Mouse (Mus musculus) midbrain, embryonic 10.5 days (tissue): Measurements from ENCODE around the gene Mapk10. TPM values are rescaled to one million over a fixed set of nuclear protein-coding genes. Genes with fewer than 3 reads are reported as not detected.

Source experiments
- DNase-seq: peaks from one replicate; pipeline ENCODE4 v3.0.0-alpha.2; 2017; ENCODE audit warnings: low spot score
- H3K27ac ChIP-seq: fragments of 300-500 bp; sonication (generic); replicated peaks from 2 replicates; pipeline ENCODE4 v1.5.1; 2016; ENCODE audit warnings: mild to moderate bottlenecking
- H3K27me3 ChIP-seq: fragments of 300-500 bp; sonication (generic); 2 replicates; pipeline ENCODE4 v1.6.1; 2016; ENCODE audit warnings: low read depth, mild to moderate bottlenecking; ENCODE audit not compliant: poor library complexity, severe bottlenecking
- H3K36me3 ChIP-seq: fragments of 300-500 bp; sonication (generic); 2 replicates; pipeline ENCODE4 v1.6.1; 2016; ENCODE audit warnings: mild to moderate bottlenecking, moderate library complexity
- H3K4me1 ChIP-seq: fragments of 300-500 bp; sonication (generic); 2 replicates; pipeline ENCODE4 v1.6.1; 2016
- H3K4me3 ChIP-seq: fragments of 300-500 bp; sonication (generic); 2 replicates; pipeline ENCODE4 v1.5.1; 2016; ENCODE audit warnings: mild to moderate bottlenecking, moderate library complexity
- H3K9me3 ChIP-seq: fragments of 300-500 bp; sonication (generic); replicated peaks from 2 replicates; pipeline ENCODE4 v1.6.1; 2016; ENCODE audit warnings: mild to moderate bottlenecking
- WGBS: fragments of 180-500 bp; shearing (Covaris S2); methylation state at CpG from one replicate; pipeline ENCODE4 v1.1.7; 2016; 5-methylcytosine and 5-hydroxymethylcytosine counted together
- polyA plus RNA-seq: library from polyadenylated mRNA; unstranded; fragments of >200 nt; fragmentation: Nextera tagmentation; extraction: Ambion mirVana; gene quantifications from 2 replicates; pipeline ENCODE4 v1.2.1, GENCODE M21; 2016

The Mapk10 gene
- 14.9 and 36.6 TPM in 2 replicates for polyA plus RNA-seq

- Histone ChIP-seq H3K27ac (peak within 1 kb of the TSS; percentile 87), H3K9me3 (peaks cover 8% of the 10 kb centered on the region; the same call in 1 of the 2 replicates), H3K4me1 (peaks cover 40% of the 10 kb centered on the region), H3K36me3 (no peaks in the 10 kb centered on the region), H3K4me3 (peak within 1 kb of the TSS; percentile 54), H3K27me3 (no peaks in the 10 kb centered on the region)
- 8% methylated on average over 16 of the region's 16 CpGs for WGBS
- DNase-seq: peak; percentile 85
Observed at GRCm38 (mm10) chr5:103211101-103211848, at the start of gene Mapk10. TSS of gene Mapk10 (minus strand) at chr5:103211334.

GRCm38 (mm10) chr5:103256144-103256543 is 45.0 kb upstream of the Mapk10 start:
- Histone ChIP-seq H3K36me3 (no peaks in the 10 kb centered on the region), H3K4me3 (no peak overlapping the region), H3K27ac (no peak overlapping the region), H3K27me3 (no peaks in the 10 kb centered on the region), H3K9me3 (no peaks in the 10 kb centered on the region), H3K4me1 (no peaks in the 10 kb centered on the region)
- DNase-seq: no peak
- 89% methylated on average over 5 of the region's 5 CpGs for WGBS

- no peak overlapping the region for H3K4me3 ChIP-seq
- no peaks in the 10 kb centered on the region for H3K4me1 ChIP-seq
- WGBS: 83% methylated on average over 1 of the region's 1 CpGs
- H3K9me3 ChIP-seq: peaks cover 9% of the 10 kb centered on the region; the same call in 1 of the 2 replicates
- no peak overlapping the region for H3K27ac ChIP-seq
- H3K27me3 ChIP-seq: no peaks in the 10 kb centered on the region
- no peaks in the 10 kb centered on the region for H3K36me3 ChIP-seq
- DNase-seq: no peak
Observed at GRCm38 (mm10) chr5:103242430-103242829, 31.3 kb upstream of the Mapk10 start.

GRCm38 (mm10) chr5:103231822-103232221 is 20.7 kb upstream of the Mapk10 start:
- H3K4me3 ChIP-seq: no peak overlapping the region
- DNase-seq: no peak
- WGBS: 92% methylated on average over 4 of the region's 4 CpGs
- no peaks in the 10 kb centered on the region for H3K4me1 ChIP-seq
- H3K27me3 ChIP-seq: no peaks in the 10 kb centered on the region
- no peaks in the 10 kb centered on the region for H3K36me3 ChIP-seq
- no peaks in the 10 kb centered on the region for H3K9me3 ChIP-seq
- no peak overlapping the region for H3K27ac ChIP-seq

GRCm38 (mm10) chr5:103230334-103230733 is 19.2 kb upstream of the Mapk10 start:
- DNase-seq: no peak
- Histone ChIP-seq H3K4me3 (no peak overlapping the region), H3K27ac (no peak overlapping the region), H3K9me3 (no peaks in the 10 kb centered on the region), H3K36me3 (no peaks in the 10 kb centered on the region), H3K27me3 (no peaks in the 10 kb centered on the region), H3K4me1 (no peaks in the 10 kb centered on the region)
- 90% methylated on average over 5 of the region's 5 CpGs for WGBS

- Histone ChIP-seq H3K36me3 (no peaks in the 10 kb centered on the region), H3K27me3 (no peaks in the 10 kb centered on the region), H3K4me1 (no peaks in the 10 kb centered on the region), H3K9me3 (no peaks in the 10 kb centered on the region), H3K27ac (no peak overlapping the region), H3K4me3 (no peak overlapping the region)
- WGBS: 80% methylated on average over 3 of the region's 3 CpGs
- no peak for DNase-seq
Observed at GRCm38 (mm10) chr5:103229321-103229720, 18.2 kb upstream of the Mapk10 start.

GRCm38 (mm10) chr5:103221997-103222396 is 10.9 kb upstream of the Mapk10 start:
- WGBS: 75% methylated on average over 2 of the region's 2 CpGs
- no peak overlapping the region for H3K4me3 ChIP-seq

GRCm38 (mm10) chr5:103210644-103211043 is 490 bp downstream of the Mapk10 start:
- no peaks in the 10 kb centered on the region for H3K27me3 ChIP-seq
- peak overlapping the region; percentile 54 for H3K4me3 ChIP-seq
- H3K27ac ChIP-seq: peak overlapping the region; percentile 87
- peak; percentile 30 for DNase-seq
- H3K36me3 ChIP-seq: no peaks in the 10 kb centered on the region
- H3K4me1 ChIP-seq: peaks cover 40% of the 10 kb centered on the region
- WGBS: 17% methylated on average over 6 of the region's 6 CpGs
- H3K9me3 ChIP-seq: peaks cover 8% of the 10 kb centered on the region; the same call in 1 of the 2 replicates

More at GRCm38 (mm10) chr5:103221997-103222396, 10.9 kb upstream of the Mapk10 start:
- Histone ChIP-seq H3K27ac (no peak overlapping the region), H3K9me3 (no peaks in the 10 kb centered on the region), H3K27me3 (no peaks in the 10 kb centered on the region), H3K4me1 (no peaks in the 10 kb centered on the region), H3K36me3 (no peaks in the 10 kb centered on the region)
- no peak for DNase-seq

- no peak for DNase-seq
- Histone ChIP-seq H3K27me3 (no peaks in the 10 kb centered on the region), H3K36me3 (peaks cover 4% of the 10 kb centered on the region; the same call in 1 of the 2 replicates), H3K27ac (peak overlapping the region; percentile 87; the same call in 1 of the 2 replicates), H3K4me1 (peaks cover 40% of the 10 kb centered on the region), H3K9me3 (peaks cover 5% of the 10 kb centered on the region; the same call in 1 of the 2 replicates), H3K4me3 (peak overlapping the region; percentile 54)
- 59% methylated on average over 3 of the region's 3 CpGs for WGBS
Observed at GRCm38 (mm10) chr5:103210018-103210417, 1.1 kb downstream of the Mapk10 start.

- Histone ChIP-seq H3K27ac (peak overlapping the region; percentile 87), H3K9me3 (no peaks in the 10 kb centered on the region), H3K36me3 (peaks cover 8% of the 10 kb centered on the region), H3K4me1 (peaks cover 40% of the 10 kb centered on the region), H3K4me3 (peak overlapping the region; percentile 54), H3K27me3 (no peaks in the 10 kb centered on the region)
- no peak for DNase-seq
- WGBS: 73% methylated on average over 6 of the region's 6 CpGs
Observed at GRCm38 (mm10) chr5:103209486-103209885, 1.6 kb downstream of the Mapk10 start.

GRCm38 (mm10) chr5:103208869-103209268 is 2.3 kb downstream of the Mapk10 start:
- Histone ChIP-seq H3K27ac (peak overlapping the region; percentile 87), H3K4me1 (peaks cover 40% of the 10 kb centered on the region), H3K36me3 (peaks cover 8% of the 10 kb centered on the region), H3K4me3 (peak overlapping the region; percentile 54), H3K27me3 (no peaks in the 10 kb centered on the region), H3K9me3 (no peaks in the 10 kb centered on the region)
- DNase-seq: no peak
- WGBS: 49% methylated on average over 8 of the region's 8 CpGs

GRCm38 (mm10) chr5:103208021-103208511 is 3.1 kb downstream of the Mapk10 start:
- Histone ChIP-seq H3K36me3 (peaks cover 8% of the 10 kb centered on the region), H3K4me3 (peak overlapping the region; percentile 54; the same call in 1 of the 2 replicates), H3K9me3 (no peaks in the 10 kb centered on the region), H3K27ac (peak overlapping the region; percentile 69), H3K27me3 (no peaks in the 10 kb centered on the region), H3K4me1 (peaks cover 40% of the 10 kb centered on the region)
- 83% methylated on average over 10 of the region's 10 CpGs for WGBS
- no peak for DNase-seq

GRCm38 (mm10) chr5:103197796-103198325 is 13.3 kb downstream of the Mapk10 start:
- peaks cover 5% of the 10 kb centered on the region; the same call in 1 of the 2 replicates for H3K36me3 ChIP-seq
- no peak overlapping the region for H3K4me3 ChIP-seq
- no peak for DNase-seq
- H3K4me1 ChIP-seq: peaks cover 25% of the 10 kb centered on the region
- H3K27ac ChIP-seq: no peak overlapping the region
- WGBS: 79% methylated on average over 2 of the region's 2 CpGs
- H3K27me3 ChIP-seq: no peaks in the 10 kb centered on the region
- H3K9me3 ChIP-seq: no peaks in the 10 kb centered on the region
